Mouse (Mus musculus) spleen, postnatal 10 days (tissue): Measurements from ENCODE around the gene Cpn2.

Experiments
- DNase-seq, 2 experiments: peaks; one replicate each; pipeline ENCODE4 v3.0.0; 2021 to 2022; ENCODE audit warnings: low spot score in 2 of 2

Cpn2 gene

DNA sequence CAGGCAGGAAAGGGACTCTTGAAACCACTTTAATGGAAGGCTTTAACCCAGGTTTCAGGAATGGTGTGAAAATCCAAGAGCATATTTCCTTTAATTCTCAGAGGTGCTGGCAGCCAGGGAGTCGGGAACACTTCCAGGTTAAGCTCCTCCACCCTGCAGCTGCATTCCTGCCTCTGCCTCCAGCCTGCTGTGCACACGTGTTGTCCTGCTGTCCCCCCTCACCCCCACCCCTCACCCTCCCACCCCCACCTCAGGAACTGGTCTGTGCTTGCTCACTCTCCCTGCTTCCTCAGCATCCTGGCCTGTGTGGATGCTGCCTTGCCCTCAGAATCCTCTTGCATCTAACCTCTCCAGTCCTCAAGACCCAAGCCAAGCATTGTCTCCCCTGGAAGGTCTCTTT is 25.7 kb downstream of the Cpn2 start:
- DNase-seq = no peak

DNA sequence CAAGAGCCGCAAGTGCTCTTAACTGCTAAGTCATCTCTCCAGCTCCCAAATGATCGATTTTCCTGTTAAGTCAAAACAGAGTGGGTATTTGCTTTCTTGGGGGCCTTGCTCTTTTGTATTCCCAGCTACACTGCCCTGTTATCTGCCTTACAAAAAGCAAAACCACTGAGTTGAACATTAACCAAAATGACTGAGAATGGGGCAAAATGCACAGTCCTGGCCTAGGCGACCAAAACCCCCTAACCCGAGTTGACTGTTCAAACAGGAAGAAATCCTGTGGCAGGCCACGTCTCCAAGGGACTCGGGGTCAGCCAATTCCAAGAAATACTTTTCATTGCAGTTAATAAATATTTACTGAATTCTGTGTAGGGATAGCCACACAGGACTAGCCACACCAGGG is 28.5 kb downstream of the Cpn2 start:
- no peak for DNase-seq

DNA sequence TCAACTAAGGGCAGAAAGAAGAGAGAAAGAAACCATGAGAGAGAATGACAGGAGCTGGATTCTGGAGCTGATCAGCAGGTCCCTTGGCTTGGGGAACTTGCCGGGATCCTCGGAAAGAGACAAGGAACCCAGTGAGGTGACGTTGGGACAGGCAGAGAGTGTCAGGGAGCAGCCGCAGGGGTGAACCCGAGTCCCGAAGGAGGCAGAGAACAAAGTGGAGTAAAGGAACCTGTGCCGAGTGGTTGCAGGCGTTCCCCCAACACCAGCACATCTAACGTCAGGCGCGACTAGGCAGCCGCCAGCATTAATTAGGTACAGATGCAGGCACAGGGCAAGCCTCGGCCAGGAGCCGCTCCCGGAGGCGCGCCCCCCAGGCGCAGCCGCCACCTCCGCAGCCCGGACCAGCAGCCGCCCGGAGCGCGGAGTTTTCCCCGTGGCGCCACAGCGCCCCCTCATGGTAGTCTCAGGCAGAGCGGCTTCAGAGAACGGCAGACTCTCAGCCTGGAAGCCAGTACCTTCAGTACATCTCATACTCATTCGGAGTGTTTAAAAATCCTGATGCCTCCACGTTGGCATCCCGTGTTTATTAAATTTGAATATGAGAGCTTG is 31.1 kb downstream of the Cpn2 start:
- peak; percentile 67 to 86 for DNase-seq

DNA sequence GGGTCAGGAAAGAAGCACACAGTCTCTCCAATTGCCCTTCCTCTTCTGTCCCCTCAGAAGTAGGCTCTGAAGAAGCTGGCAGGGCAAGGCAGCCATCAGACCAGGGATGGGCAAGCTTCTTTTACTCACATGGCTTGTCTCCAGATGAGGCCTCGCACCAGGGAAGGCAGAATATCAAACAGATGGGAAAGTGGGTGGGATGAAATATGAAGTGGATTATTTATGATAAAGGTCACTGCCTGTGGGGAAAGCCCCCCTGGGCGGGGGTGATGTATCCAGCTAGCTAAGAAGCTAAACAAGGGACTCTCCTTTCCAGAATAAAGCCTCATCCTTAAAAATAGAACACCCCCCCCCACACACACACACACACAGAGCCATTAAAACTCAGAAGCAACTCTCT is 31.7 kb downstream of the Cpn2 start:
- no peak for DNase-seq

GRCm38 (mm10) chr16:30234636-30235546 is 32.4 kb downstream of the Cpn2 start:
- DNase-seq = no peak

DNA sequence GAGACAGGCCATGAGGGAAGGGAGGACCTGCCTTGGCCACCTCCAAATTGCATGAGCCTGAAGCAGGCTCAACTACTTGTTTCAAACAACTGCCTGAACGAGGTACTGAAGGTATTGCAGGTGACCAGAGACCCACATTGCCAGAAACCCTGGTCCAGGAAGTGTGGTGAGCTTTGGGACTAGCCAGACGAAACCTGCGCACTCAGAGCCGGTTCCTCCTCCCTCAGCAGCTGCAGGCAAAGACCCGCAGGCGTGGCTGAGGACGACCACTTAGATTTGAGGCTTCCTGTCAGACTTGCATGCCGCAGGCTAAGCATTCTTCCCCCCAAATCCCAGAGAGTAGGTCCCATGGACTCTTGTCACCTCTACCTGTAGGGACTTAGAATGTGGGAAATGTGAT is 33.2 kb downstream of the Cpn2 start:
- DNase-seq = no peak

- no peak for DNase-seq
Observed at GRCm38 (mm10) chr16:30231882-30232604, 35.3 kb downstream of the Cpn2 start.

DNA sequence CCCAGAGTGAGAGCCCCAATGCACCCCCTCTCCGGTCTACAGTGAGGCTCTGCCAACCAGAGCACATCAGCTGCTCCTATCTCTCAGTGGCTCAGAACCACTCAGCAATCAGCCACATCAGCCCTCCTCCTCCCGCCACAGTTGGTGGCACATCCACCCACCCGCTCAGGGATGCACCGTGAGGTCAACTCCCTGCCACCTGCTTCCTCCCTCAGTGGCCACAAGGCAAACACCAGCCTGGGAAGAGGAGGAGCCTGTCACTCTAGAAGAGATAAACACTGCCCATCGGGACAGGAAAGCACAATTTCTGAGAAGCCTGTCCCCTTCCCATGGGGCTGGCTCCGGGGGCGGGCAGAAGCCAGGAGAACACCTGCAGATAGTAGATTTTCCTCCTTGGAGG is 39.9 kb downstream of the Cpn2 start:
- peak in 1 of 2 experiments; percentile 51 for DNase-seq

DNA sequence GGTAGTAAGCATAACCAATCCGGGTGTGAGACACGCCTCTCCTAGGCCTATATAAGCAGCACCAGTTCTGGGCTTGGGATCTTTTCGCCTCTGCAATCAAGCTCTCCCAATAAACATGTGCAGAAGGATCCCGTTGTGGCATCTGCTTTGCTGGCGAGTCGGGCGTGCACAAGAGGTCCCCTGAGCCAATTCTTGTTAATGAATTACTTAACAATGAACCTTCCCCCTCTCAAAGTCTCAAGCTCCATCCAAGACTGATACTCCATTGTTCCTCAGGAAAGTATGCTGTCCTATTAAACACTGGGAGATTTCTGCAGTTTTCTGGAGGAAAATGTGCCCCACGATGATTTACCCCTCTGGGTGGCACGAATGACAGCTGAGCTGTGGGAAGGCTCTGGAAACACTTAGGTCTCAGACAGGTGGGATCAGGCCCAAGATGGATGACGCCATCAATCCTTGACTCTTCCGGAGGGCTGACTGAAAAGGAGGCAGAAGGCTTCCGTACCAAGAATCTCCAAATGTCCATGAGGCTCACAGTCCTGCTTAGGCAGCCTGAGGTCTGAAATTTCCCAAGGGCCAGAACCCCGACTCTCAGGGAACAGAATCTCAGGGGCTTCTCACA is 46.0 kb downstream of the Cpn2 start:
- DNase-seq = no peak

DNA sequence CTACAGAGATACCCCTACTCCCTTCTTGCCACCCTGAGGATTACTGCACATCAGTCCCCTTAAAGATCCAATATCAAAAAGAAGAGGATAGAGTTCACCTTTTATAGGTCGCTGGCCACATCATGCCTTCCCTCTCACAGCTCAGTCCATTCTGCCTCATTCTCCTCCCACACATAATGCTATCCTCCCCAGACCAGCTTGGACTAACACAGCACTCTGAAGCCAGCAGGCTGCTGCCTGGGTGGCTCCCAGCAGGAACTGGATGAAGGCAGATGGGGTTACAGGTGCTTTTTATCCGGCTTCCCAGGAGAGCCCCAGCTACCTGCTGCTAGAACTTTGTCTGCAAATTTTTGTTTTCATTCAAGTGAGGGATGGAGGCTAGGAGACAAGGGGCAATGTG is 51.5 kb downstream of the Cpn2 start:
- DNase-seq = no peak

- DNase-seq = no peak
Observed at GRCm38 (mm10) chr16:30213644-30214043, 53.7 kb downstream of the Cpn2 start.

GRCm38 (mm10) chr16:30212035-30212434 is 55.3 kb downstream of the Cpn2 start:
- no peak for DNase-seq

GRCm38 (mm10) chr16:30209264-30209663 is 58.0 kb downstream of the Cpn2 start:
- DNase-seq = no peak

DNA sequence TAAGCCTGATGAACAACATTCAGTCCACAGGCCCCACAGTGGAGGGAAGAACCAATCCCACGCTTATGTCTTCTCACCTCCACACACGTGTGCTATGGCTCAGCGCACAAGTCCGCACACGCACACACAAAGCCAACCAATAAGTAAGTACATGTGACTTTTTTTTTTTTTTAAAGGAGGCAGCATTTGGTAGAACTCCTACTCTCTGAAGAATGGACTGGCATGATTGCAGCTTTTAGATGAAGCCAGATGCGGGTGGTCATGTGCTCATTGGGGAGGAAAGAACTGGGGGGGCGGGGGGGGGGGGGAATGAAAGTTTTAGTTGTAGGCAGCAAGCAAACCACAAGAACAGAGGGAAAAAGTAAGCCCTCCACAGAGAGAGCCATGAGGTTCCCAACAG is 59.3 kb downstream of the Cpn2 start:
- DNase-seq = no peak

DNA sequence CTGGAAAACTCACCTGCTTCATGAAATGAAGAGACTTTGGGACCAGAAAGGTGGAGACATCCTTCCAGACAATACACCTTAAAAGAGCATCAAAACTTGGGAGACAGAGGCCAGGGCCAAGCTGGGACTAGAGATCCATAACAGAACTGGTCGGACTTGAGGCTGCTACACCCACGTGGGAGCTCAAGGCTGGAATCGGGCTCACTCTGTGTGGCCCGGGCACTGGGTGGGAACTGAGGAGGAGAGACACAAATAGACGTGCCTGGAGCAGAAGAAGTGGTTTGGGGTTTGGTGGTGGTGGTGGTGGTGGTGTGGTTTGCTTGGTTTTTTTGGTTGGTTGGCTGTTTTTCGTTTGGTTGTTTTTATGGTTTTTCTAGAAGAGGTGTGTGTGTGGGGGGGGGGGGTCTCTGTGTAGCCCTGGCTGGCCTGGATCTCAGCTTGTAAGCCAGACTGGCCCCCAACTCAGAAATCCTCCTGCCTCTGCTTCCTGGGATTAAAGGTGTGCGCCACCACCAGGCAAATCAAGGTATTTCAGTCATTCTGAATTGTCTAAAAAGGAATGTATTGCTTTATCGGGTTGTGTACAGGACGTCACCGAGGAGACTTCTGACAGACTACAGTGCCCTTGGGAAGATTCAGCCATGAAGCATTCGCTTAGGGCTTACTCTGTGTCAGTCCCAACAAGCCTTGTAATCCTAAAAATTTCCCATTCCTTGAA is 60.0 kb downstream of the Cpn2 start:
- no peak for DNase-seq
